Mouse (Mus musculus) splenic B cell, adult 2 months (primary cell): ENCODE results near the gene Nptn.

Experiments
- DNase-seq: peaks from one replicate; pipeline ENCODE4 v3.0.0-alpha.2; 2011; ENCODE audit warnings: low read depth, low spot score
- H3K27me3 ChIP-seq: 2 replicates; pipeline ENCODE4 v1.6.1; 2012; ENCODE audit warnings: mild to moderate bottlenecking, low read length, moderate library complexity, mixed read lengths; ENCODE audit not compliant: control insufficient read depth, poor library complexity, insufficient read depth, severe bottlenecking
- H3K36me3 ChIP-seq: 2 replicates; pipeline ENCODE4 v1.6.1; 2012; ENCODE audit warnings: mild to moderate bottlenecking, low read length, moderate library complexity, mixed read lengths; ENCODE audit not compliant: control insufficient read depth, poor library complexity, insufficient read depth, severe bottlenecking

The Nptn gene

GRCm38 (mm10) chr9:58656396-58656795 is 74.4 kb downstream of the Nptn start:
- peaks cover 3% of the 10 kb centered on the region; the same call in 1 of the 2 replicates for H3K36me3 ChIP-seq
- DNase-seq, result peak; percentile 57
- no peaks in the 10 kb centered on the region for H3K27me3 ChIP-seq

GRCm38 (mm10) chr9:58656824-58657223 is 74.8 kb downstream of the Nptn start:
- DNase-seq, result no peak
- no peaks in the 10 kb centered on the region for H3K27me3 ChIP-seq
- H3K36me3 ChIP-seq, result no peaks in the 10 kb centered on the region; the same call in 1 of the 2 replicates

- no peaks in the 10 kb centered on the region; the same call in 1 of the 2 replicates for H3K36me3 ChIP-seq
- no peaks in the 10 kb centered on the region for H3K27me3 ChIP-seq
- DNase-seq, result no peak
Measured at GRCm38 (mm10) chr9:58657735-58658512, 75.9 kb downstream of the Nptn start.

GRCm38 (mm10) chr9:58658596-58659309 is 76.7 kb downstream of the Nptn start:
- Histone ChIP-seq H3K27me3 (no peaks in the 10 kb centered on the region), H3K36me3 (no peaks in the 10 kb centered on the region; the same call in 1 of the 2 replicates)
- no peak for DNase-seq

GRCm38 (mm10) chr9:58659331-58659730 is 77.3 kb downstream of the Nptn start:
- Histone ChIP-seq H3K36me3 (peaks cover 2% of the 10 kb centered on the region), H3K27me3 (no peaks in the 10 kb centered on the region)
- DNase-seq, result no peak

GRCm38 (mm10) chr9:58659989-58660388 is 77.9 kb downstream of the Nptn start:
- Histone ChIP-seq H3K36me3 (peaks cover 2% of the 10 kb centered on the region), H3K27me3 (no peaks in the 10 kb centered on the region)
- DNase-seq, result no peak

GRCm38 (mm10) chr9:58660673-58661072 is 78.6 kb downstream of the Nptn start:
- H3K27me3 ChIP-seq, result no peaks in the 10 kb centered on the region
- peaks cover 3% of the 10 kb centered on the region for H3K36me3 ChIP-seq

GRCm38 (mm10) chr9:58662007-58662406 is 80.0 kb downstream of the Nptn start:
- no peaks in the 10 kb centered on the region for H3K27me3 ChIP-seq

More at GRCm38 (mm10) chr9:58660673-58661072, 78.6 kb downstream of the Nptn start:
- no peak for DNase-seq

GRCm38 (mm10) chr9:58662791-58663190 is 80.8 kb downstream of the Nptn start:
- no peaks in the 10 kb centered on the region for H3K27me3 ChIP-seq
- peaks cover 5% of the 10 kb centered on the region; the same call in 1 of the 2 replicates for H3K36me3 ChIP-seq
- DNase-seq, result no peak

More at GRCm38 (mm10) chr9:58662007-58662406, 80.0 kb downstream of the Nptn start:
- H3K36me3 ChIP-seq, result peaks cover 5% of the 10 kb centered on the region; the same call in 1 of the 2 replicates
- DNase-seq, result no peak

- no peak for DNase-seq
- no peaks in the 10 kb centered on the region for H3K27me3 ChIP-seq
- H3K36me3 ChIP-seq, result peaks cover 5% of the 10 kb centered on the region; the same call in 1 of the 2 replicates
Measured at GRCm38 (mm10) chr9:58665492-58665891, 83.5 kb downstream of the Nptn start.

- Histone ChIP-seq H3K27me3 (no peaks in the 10 kb centered on the region), H3K36me3 (peaks cover 5% of the 10 kb centered on the region; the same call in 1 of the 2 replicates)
- no peak for DNase-seq
Measured at GRCm38 (mm10) chr9:58666191-58666590, 84.2 kb downstream of the Nptn start.

GRCm38 (mm10) chr9:58667244-58667643 is 85.2 kb downstream of the Nptn start:
- Histone ChIP-seq H3K36me3 (peaks cover 5% of the 10 kb centered on the region; the same call in 1 of the 2 replicates), H3K27me3 (no peaks in the 10 kb centered on the region)
- no peak for DNase-seq

- Histone ChIP-seq H3K27me3 (no peaks in the 10 kb centered on the region), H3K36me3 (peaks cover 5% of the 10 kb centered on the region; the same call in 1 of the 2 replicates)
- DNase-seq, result no peak
Measured at GRCm38 (mm10) chr9:58668171-58668570, 86.1 kb downstream of the Nptn start.

- no peaks in the 10 kb centered on the region for H3K27me3 ChIP-seq
- DNase-seq, result no peak
- H3K36me3 ChIP-seq, result peaks cover 5% of the 10 kb centered on the region; the same call in 1 of the 2 replicates
Measured at GRCm38 (mm10) chr9:58669071-58669470, 87.0 kb downstream of the Nptn start.

GRCm38 (mm10) chr9:58669819-58670218 is 87.8 kb downstream of the Nptn start:
- no peak for DNase-seq
- H3K36me3 ChIP-seq, result peaks cover 3% of the 10 kb centered on the region; the same call in 1 of the 2 replicates
- H3K27me3 ChIP-seq, result no peaks in the 10 kb centered on the region
